Mouse (Mus musculus) thymus, adult 2 months (tissue): ENCODE measurements around the gene Map2k1.

ENCODE experiments used
- CTCF ChIP-seq: fragments of 200-500 bp; IDR thresholded peaks from 2 replicates; pipeline ENCODE4 v1.5.1; 2012; ENCODE audit warnings: mild to moderate bottlenecking, control low read depth, low read length, moderate library complexity, borderline replicate concordance; ENCODE audit not compliant: control insufficient read depth, poor library complexity, insufficient read depth; ENCODE audit errors: extremely low read depth
- POLR2A ChIP-seq: fragments of 200-500 bp; IDR thresholded peaks from 2 replicates; pipeline ENCODE4 v1.6.1; 2012; ENCODE audit warnings: mild to moderate bottlenecking, low read length, control low read depth, moderate library complexity; ENCODE audit not compliant: control insufficient read depth, poor library complexity, insufficient read depth; ENCODE audit errors: extremely low read depth

DNA sequence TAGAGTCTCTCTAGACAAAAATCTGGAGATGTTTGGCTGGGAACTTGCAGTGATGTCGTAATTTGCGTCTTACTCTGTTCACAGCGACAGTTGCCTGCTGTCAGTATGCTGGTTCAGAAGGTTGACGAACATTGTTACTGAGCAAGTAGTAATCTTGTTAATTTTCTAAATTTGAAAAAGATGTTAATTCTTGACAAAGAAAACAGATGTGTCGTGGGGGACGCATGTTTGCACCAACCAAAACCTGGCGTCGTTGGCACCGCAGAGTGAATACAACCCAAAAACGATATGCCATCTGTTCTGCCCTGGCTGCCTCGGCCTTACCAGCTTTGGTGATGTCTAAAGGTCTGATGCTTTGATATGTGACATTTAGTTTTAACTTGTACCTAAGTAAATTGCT is 78.1 kb downstream of the Map2k1 start:
- TF ChIP-seq CTCF: no peak
- no peak for TF ChIP-seq POLR2A
